Mouse (Mus musculus): ENCODE measurements around the gene Psg29.
A peak's percentile ranks its signal among the peaks of the same experiment; 100 is the strongest.

The Psg29 gene

GRCm38 (mm10) chr7:17203177-17203576 is at the start of gene Psg29:
Gene Psg29, plus strand, starts transcription at chr7:17203477.
- no peak for DNase-seq (ENCODE audit: low read depth, low spot score)

- peak; percentile 67 for DNase-seq (ENCODE audit: low read depth, low spot score)
Measured at GRCm38 (mm10) chr7:17155634-17156033, 47.6 kb upstream of the Psg29 start.

- DNase-seq (ENCODE audit: low read depth, low spot score): no peak
Measured at GRCm38 (mm10) chr7:17156885-17157677, 46.2 kb upstream of the Psg29 start.

- DNase-seq (ENCODE audit: low read depth, low spot score): no peak
Measured at GRCm38 (mm10) chr7:17159011-17159410, 44.3 kb upstream of the Psg29 start.

GRCm38 (mm10) chr7:17171827-17172226 is 31.4 kb upstream of the Psg29 start:
- DNase-seq (ENCODE audit: low read depth, low spot score): no peak

GRCm38 (mm10) chr7:17205530-17206184 is 2.4 kb downstream of the Psg29 start:
- peak; percentile 79 for DNase-seq (ENCODE audit: low read depth, low spot score)
